Mouse (Mus musculus) granulocyte monocyte progenitor cell, adult 5-6 weeks (primary cell): ENCODE measurements at regions not wholly inside any gene's neighbourhood (a gene's known extent, or its start where the extent isn't known, plus 50 kb on each side); places are given as distances from the start of the nearest gene placed in this dataset.

Experiments used
- ATAC-seq: replicated peaks from 2 replicates; pipeline ENCODE4 v1.8.0; 2016; ENCODE audit warnings: mild to moderate bottlenecking, moderate TSS enrichment, inconsistent platforms; ENCODE audit not compliant: poor library complexity, severe bottlenecking

DNA sequence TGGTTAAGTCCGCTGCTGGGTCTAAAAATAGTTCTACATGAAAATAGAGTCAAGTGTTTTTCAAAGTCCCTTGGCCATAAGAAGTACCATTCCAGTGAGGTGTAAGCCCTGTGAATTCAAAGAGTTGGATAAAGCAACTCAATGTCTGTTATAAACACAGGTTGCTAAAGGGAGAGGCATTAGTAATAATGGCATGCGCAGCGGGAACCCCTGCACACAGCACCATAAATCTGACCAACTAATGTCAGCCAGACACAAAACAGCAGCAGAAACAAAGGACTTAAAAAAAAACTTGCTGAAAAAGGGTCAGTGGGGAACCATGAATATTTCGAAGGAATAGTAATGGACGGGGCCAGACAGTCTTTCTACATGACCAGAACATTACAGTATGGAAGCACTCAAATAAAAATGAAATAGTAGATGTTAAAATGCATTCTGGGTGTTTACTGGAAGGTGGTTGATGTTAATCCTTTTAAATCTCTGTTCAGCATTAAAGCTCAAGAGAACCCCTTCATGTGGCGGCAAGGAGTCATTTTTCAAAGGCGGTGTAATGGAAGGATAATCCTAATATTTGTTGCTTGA is 52.7 kb upstream of the Csl start:
- no peak for ATAC-seq

DNA sequence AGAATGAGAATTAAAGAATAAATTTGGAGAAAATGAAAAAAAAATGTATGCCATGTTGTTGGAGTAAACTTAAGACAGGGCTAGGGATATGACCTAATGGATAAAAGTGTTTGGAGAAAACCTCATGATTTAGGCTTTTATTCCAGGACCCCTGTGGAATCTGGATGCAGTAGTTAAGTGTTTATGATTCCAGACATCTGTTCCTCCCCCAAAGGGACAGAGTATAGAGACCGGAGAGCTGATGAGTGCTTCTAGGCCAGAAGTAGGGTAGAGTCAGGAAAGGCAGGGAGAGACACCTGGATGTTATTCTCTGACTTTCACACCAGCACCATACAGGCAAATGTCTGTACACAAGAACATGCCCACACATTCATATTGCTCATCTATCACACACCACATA is 52.0 kb upstream of the Csl start:
- no peak for ATAC-seq
